Mouse (Mus musculus): ENCODE data around the gene Sh3bgrl2.

DNA sequence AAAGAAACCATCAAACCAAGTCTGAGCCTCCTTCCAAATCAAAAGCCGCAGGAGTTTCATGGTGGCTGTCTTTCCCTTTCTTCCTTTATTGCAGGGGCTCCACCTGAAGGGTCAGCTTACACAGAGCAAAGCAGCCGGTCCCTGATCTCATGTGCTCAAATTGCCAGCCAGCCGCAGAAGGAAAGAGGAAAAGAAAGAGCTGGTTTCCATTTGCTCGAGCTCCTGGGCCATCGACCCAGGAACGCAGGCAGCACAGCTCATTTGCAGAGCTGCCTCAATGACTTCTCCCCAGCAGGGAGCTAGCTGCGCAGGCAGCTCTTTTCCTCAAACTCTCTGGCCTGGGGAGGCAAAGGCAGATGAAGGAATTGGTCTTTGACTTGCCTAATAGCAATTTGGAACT, 87.9 kb downstream of the Sh3bgrl2 start:
- TF ChIP-seq POLR2A (IDR thresholded peaks at IDR 0.05; ENCODE audit: control insufficient read depth, extremely low read depth, insufficient read depth, low read length, poor library complexity) (no peak), CTCF (IDR thresholded peaks at IDR 0.05; ENCODE audit: borderline replicate concordance, control insufficient read depth, extremely low read depth, insufficient read depth, low read length, poor library complexity) (no peak)

All from thymus, adult 2 months (tissue).